Mouse (Mus musculus) MN1 (cell line): ENCODE results near the gene Serpinb6a.

ENCODE experiments used
- DNase-seq: peaks from one replicate; pipeline ENCODE4 v3.0.0-alpha.2; 2016; ENCODE audit warnings: low spot score

Serpinb6a gene

GRCm38 (mm10) chr13:33905176-33905954, 97.2 kb downstream of the Serpinb6a start, which contains the start of gene Serpinb6c:
Gene Serpinb6c (minus strand): TSS chr13:33905708.
- no peak for DNase-seq

DNA sequence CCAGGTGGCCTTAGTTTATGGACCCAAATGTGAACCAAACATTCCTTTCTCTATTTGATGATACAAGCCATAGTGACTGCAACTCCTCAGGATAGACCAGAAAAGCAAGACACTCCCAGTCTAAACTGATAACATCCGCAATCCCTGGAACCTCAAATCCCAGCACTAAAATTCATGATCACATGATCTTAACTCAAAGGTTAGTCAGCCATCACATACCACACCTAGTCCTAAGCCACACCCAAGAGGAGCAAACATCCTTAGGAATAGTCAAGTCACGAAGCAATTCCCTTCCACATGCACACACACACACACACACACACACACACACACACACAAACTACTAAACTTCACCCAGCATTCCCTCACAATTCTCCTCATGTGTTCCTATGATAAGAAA, 99.3 kb downstream of the Serpinb6a start:
- DNase-seq, result no peak

GRCm38 (mm10) chr13:33894207-33894606, 108.4 kb downstream of the Serpinb6a start:
- peak; percentile 22 for DNase-seq
